Mouse (Mus musculus): Measurements from ENCODE around the gene Tnks2.

The Tnks2 gene

DNA sequence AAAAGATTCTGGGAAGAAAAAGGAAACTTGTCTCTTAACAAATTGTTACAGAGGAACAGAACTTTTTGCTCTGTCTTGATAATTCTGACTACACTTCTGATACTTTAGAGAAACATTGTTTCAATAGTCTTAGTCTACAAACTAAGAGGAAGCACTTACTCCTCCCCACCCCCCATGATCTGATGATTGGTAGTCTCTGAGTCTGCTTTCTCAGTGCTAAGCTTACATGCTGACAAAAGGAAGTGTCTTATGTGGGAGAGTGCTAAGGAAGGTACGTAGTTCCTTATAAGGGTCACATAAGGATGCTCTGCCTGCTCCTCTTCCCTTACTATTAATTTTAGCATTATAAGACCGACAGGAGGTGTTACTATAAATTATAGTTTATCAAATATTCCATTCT, 98.6 kb downstream of the Tnks2 start:
- DNase-seq (ENCODE audit: low read depth, low spot score) = no peak

DNA sequence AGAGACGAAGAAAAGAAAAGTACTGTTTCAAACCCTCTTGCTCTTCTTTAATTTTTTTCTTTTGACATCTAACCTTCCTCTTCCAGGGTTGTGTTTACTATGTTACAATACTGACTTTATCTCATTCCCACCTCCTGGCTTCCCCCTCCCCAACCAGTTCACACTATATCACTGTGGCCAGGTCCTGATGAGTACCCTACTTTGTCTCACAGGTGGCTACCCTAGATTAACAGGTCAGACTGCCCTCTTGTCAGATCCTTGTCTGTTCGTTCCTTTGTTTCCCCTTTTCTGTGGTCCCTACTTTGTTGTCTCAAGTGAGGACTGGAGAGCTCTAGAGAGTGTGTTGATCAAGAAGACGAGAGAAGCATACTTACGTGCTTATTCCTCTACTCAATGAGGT, 102.3 kb downstream of the Tnks2 start:
- DNase-seq (ENCODE audit: low read depth, low spot score) = no peak

DNA sequence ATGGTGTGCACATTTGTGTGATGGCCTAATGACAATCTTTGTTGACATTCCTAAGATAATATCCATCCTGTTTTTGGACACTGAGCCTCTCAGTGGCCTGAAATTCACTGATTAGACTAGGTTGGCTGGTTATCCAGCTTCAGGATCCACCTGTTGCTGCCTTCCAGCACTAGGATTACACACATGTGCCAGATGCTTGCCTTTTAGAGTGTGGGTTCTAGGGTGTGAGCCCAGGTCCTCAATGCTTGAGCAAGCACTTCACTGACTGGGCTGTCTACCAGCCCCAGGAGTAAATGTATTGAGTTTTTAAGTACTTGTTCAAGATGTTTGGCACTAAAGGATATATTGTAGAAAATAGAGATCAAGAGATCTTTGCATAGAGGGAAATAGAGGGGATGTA, 104.0 kb downstream of the Tnks2 start:
- no peak for DNase-seq (ENCODE audit: low read depth, low spot score)

DNA sequence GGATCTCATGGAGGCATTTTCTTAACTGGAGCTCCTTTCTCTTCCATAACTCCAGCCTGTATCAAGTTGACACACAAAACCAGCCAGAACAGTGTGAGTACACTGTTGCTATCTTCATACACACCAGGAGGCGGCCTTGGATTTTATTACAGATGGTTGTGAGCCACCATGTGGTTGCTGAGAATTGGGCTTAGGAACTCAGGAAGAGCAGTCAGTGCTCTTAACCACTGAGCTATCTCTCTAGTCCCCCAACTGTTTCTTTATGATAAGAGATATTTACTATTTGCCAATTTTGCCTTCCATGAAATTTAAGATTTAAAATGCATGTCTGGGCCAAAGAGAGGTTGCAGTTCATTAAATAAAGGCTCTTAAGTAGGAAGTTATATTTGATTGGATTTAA, 106.0 kb downstream of the Tnks2 start:
- DNase-seq (ENCODE audit: low read depth, low spot score) = no peak
